Mouse (Mus musculus) thymus, postnatal 36 days (tissue): Measurements from ENCODE around the gene Ccdc169.

ENCODE experiments used
- DNase-seq, 2 experiments: peaks; one replicate each; pipeline ENCODE4 v3.0.0; 2022; ENCODE audit warnings: mixed read lengths in 2 of 2

Gene Ccdc169

GRCm38 (mm10) chr3:55137039-55137438, at the start of gene Ccdc169:
Gene Ccdc169 (plus strand): TSS chr3:55137339.
- no peak for DNase-seq

GRCm38 (mm10) chr3:55087360-55087759, 49.8 kb upstream of the Ccdc169 start:
- DNase-seq: no peak

- no peak for DNase-seq
These were observed 48.8 kb upstream of the Ccdc169 start for GRCm38 (mm10) chr3:55088359-55088758.

- DNase-seq: no peak
These were observed 48.3 kb upstream of the Ccdc169 start for GRCm38 (mm10) chr3:55088843-55089242.

GRCm38 (mm10) chr3:55089291-55089690, 47.8 kb upstream of the Ccdc169 start:
- no peak for DNase-seq

- no peak for DNase-seq
These were observed 44.0 kb upstream of the Ccdc169 start for GRCm38 (mm10) chr3:55093161-55093560.

- no peak for DNase-seq
These were observed 41.0 kb upstream of the Ccdc169 start for GRCm38 (mm10) chr3:55095968-55096654.

- DNase-seq: no peak
These were observed 40.5 kb upstream of the Ccdc169 start for GRCm38 (mm10) chr3:55096655-55097005.

- no peak for DNase-seq
These were observed 40.0 kb upstream of the Ccdc169 start for GRCm38 (mm10) chr3:55097186-55097585.

GRCm38 (mm10) chr3:55098014-55098413, 39.1 kb upstream of the Ccdc169 start:
- no peak for DNase-seq

GRCm38 (mm10) chr3:55098990-55099389, 38.1 kb upstream of the Ccdc169 start:
- DNase-seq: no peak

GRCm38 (mm10) chr3:55101092-55101491, 36.0 kb upstream of the Ccdc169 start:
- no peak for DNase-seq

- no peak for DNase-seq
These were observed 31.6 kb upstream of the Ccdc169 start for GRCm38 (mm10) chr3:55105372-55106023.

GRCm38 (mm10) chr3:55106051-55106450, 31.1 kb upstream of the Ccdc169 start:
- no peak for DNase-seq

GRCm38 (mm10) chr3:55109097-55109496, 28.0 kb upstream of the Ccdc169 start:
- no peak for DNase-seq

- DNase-seq: peak; percentile 91 to 94
These were observed 25.0 kb upstream of the Ccdc169 start, which contains the start of gene Spg20 for GRCm38 (mm10) chr3:55111935-55112709. Gene Spg20 (plus strand): TSS chr3:55112108.

- DNase-seq: no peak
These were observed 24.3 kb upstream of the Ccdc169 start for GRCm38 (mm10) chr3:55112710-55113415.

GRCm38 (mm10) chr3:55114313-55115065, 22.6 kb upstream of the Ccdc169 start:
- DNase-seq: no peak

- no peak for DNase-seq
These were observed 22.1 kb upstream of the Ccdc169 start for GRCm38 (mm10) chr3:55115071-55115470.

- DNase-seq: no peak
These were observed 21.1 kb upstream of the Ccdc169 start for GRCm38 (mm10) chr3:55115989-55116388.

GRCm38 (mm10) chr3:55119275-55119898, 17.8 kb upstream of the Ccdc169 start:
- DNase-seq: no peak

GRCm38 (mm10) chr3:55122336-55122870, 14.7 kb upstream of the Ccdc169 start:
- no peak for DNase-seq
